Mouse (Mus musculus): ENCODE data around the gene Rgl3. TPM values are rescaled to one million over a fixed set of nuclear protein-coding genes. Genes with fewer than 3 reads are reported as not detected.

Rgl3 gene
- polyA plus RNA-seq, 1 experiment from 2014 or later = 26.8 TPM

DNA sequence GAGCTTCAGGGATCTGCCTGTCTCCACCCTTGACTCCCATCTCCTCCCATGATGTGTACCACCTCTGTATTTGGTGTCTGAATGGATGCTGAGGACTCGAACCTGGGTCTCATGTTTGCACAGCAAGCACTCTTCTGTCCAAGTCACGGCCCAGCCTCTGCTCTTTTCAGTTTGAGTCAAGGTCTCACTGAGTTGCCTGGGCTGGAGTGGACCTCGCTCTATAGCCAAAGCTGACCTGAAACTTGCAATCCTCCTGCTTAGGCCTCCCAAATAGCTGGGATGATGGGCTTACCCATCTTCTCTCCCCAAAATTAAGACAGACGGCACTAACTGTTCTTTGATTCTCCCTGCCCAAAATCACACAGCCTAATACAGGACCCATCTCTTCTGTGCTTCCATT lies 66.2 kb downstream of the Rgl3 start:
- 91% methylated on average over 4 of the region's 4 CpGs for WGBS
- no peak for TF ChIP-seq CTCF (IDR thresholded peaks at IDR 0.05; ENCODE audit: low read depth)
- no peak overlapping the region for H3K4me3 ChIP-seq (replicated peaks; ENCODE audit: low read depth, low read length)
- H3K36me3 ChIP-seq (ENCODE audit: insufficient read depth, low read length) = no peaks in the 10 kb centered on the region
- DNase-seq (ENCODE audit: low spot score) (no peak), ATAC-seq (replicated peaks; ENCODE audit: low FRiP score, low read depth) (no peak)
- no peak overlapping the region for H3K27ac ChIP-seq
- no peaks in the 10 kb centered on the region for H3K9me3 ChIP-seq (replicated peaks; ENCODE audit: low read length)
- no peak overlapping the region for H3K4me2 ChIP-seq (ENCODE audit: low read length)
- no peaks in the 10 kb centered on the region for H3K27me3 ChIP-seq (ENCODE audit: insufficient read depth, low read length)
- H3K4me1 ChIP-seq (replicated peaks; ENCODE audit: insufficient read depth, low read length) = 0 out of 2 replicates have a peak, but pooled peaks cover 3% of the 10 kb centered on the region
- H3K9ac ChIP-seq (ENCODE audit: low read depth, low read length) = no peak overlapping the region

Other genes with a start within 250 kb of the Rgl3 start
- 55.1 and 61.1 TPM in 2 replicates for gene Spc24, start 229.1 kb downstream of the Rgl3 start, polyA plus RNA-seq (2015; fragmentation: Nextera tagmentation; extraction: Ambion mirVana)
- 10.1 and 10.3 TPM in 2 replicates for gene Kank2, start 190.7 kb downstream of the Rgl3 start, polyA plus RNA-seq (2015; fragmentation: Nextera tagmentation; extraction: Ambion mirVana)
- gene Angptl8, start 153.9 kb downstream of the Rgl3 start, polyA plus RNA-seq (2015; fragmentation: Nextera tagmentation; extraction: Ambion mirVana) = 5.6 and 6.1 TPM in 2 replicates
- gene Dock6, start 136.8 kb downstream of the Rgl3 start, polyA plus RNA-seq (2015; fragmentation: Nextera tagmentation; extraction: Ambion mirVana) = 28.3 and 28.7 TPM in 2 replicates
- 12.0 and 13.3 TPM in 2 replicates for gene Rab3d, start 71.3 kb downstream of the Rgl3 start, polyA plus RNA-seq (2015; fragmentation: Nextera tagmentation; extraction: Ambion mirVana)
- gene Ccdc159, start 62.0 kb downstream of the Rgl3 start, polyA plus RNA-seq (2015; fragmentation: Nextera tagmentation; extraction: Ambion mirVana) = 1.8 and 2.0 TPM in 2 replicates
- gene Tmem205, start 61.9 kb downstream of the Rgl3 start, polyA plus RNA-seq (2015; fragmentation: Nextera tagmentation; extraction: Ambion mirVana) = 82.9 and 83.7 TPM in 2 replicates
- 4.3 and 4.8 TPM in 2 replicates for gene Plppr2, start 52.4 kb downstream of the Rgl3 start, polyA plus RNA-seq (2015; fragmentation: Nextera tagmentation; extraction: Ambion mirVana)
- 7.5 and 8.1 TPM in 2 replicates for gene Swsap1, start 33.7 kb downstream of the Rgl3 start, polyA plus RNA-seq (2015; fragmentation: Nextera tagmentation; extraction: Ambion mirVana)
- gene Epor, start 25.9 kb downstream of the Rgl3 start, polyA plus RNA-seq (2015; fragmentation: Nextera tagmentation; extraction: Ambion mirVana) = 16.1 and 17.2 TPM in 2 replicates
- gene Ccdc151, start 13.2 kb upstream of the Rgl3 start, polyA plus RNA-seq (2015; fragmentation: Nextera tagmentation; extraction: Ambion mirVana) = 1.2 and 1.4 TPM in 2 replicates
- 79.6 and 92.8 TPM in 2 replicates for gene Prkcsh, start 13.4 kb upstream of the Rgl3 start, polyA plus RNA-seq (2015; fragmentation: Nextera tagmentation; extraction: Ambion mirVana)
- gene Elavl3, start 62.6 kb upstream of the Rgl3 start, polyA plus RNA-seq (2015; fragmentation: Nextera tagmentation; extraction: Ambion mirVana) = 0.05 and 0.12 TPM in 2 replicates
- gene Gm49318, start 81.8 kb upstream of the Rgl3 start, polyA plus RNA-seq (2015; fragmentation: Nextera tagmentation; extraction: Ambion mirVana) = not detected in 2 replicates
- 8.3 and 8.9 TPM in 2 replicates for gene Zfp653, start 81.9 kb upstream of the Rgl3 start, polyA plus RNA-seq (2015; fragmentation: Nextera tagmentation; extraction: Ambion mirVana)
- 56.2 and 61.3 TPM in 2 replicates for gene Ecsit, start 96.0 kb upstream of the Rgl3 start, polyA plus RNA-seq (2015; fragmentation: Nextera tagmentation; extraction: Ambion mirVana)
- 27.9 and 30.8 TPM in 2 replicates for gene Cnn1, start 109.8 kb upstream of the Rgl3 start, polyA plus RNA-seq (2015; fragmentation: Nextera tagmentation; extraction: Ambion mirVana)
- gene Elof1, start 127.7 kb upstream of the Rgl3 start, polyA plus RNA-seq (2015; fragmentation: Nextera tagmentation; extraction: Ambion mirVana) = 160 and 172 TPM in 2 replicates
- 6.2 and 6.3 TPM in 2 replicates for gene Acp5, start 146.3 kb upstream of the Rgl3 start, polyA plus RNA-seq (2015; fragmentation: Nextera tagmentation; extraction: Ambion mirVana)
- 102 and 111 TPM in 2 replicates for gene Pigyl, start 167.4 kb upstream of the Rgl3 start, polyA plus RNA-seq (2015; fragmentation: Nextera tagmentation; extraction: Ambion mirVana)
- gene Zfp872, start 198.6 kb upstream of the Rgl3 start, polyA plus RNA-seq (2015; fragmentation: Nextera tagmentation; extraction: Ambion mirVana) = 0.11 and 0.18 TPM in 2 replicates
- 12.6 and 14.5 TPM in 2 replicates for gene Zfp809, start 236.3 kb upstream of the Rgl3 start, polyA plus RNA-seq (2015; fragmentation: Nextera tagmentation; extraction: Ambion mirVana)

Data from kidney, postnatal 0 days (tissue).